Mouse (Mus musculus) kidney, embryonic 15.5 days (tissue): ENCODE results near the gene Sdsl. TPM values are rescaled to one million over a fixed set of nuclear protein-coding genes. Genes with fewer than 3 reads are reported as not detected.

Source experiments
- ATAC-seq: fragments of 200-750 bp; cut with Nextera tagmentation; replicated peaks from 2 replicates; pipeline ENCODE4 v1.8.0; 2017; ENCODE audit warnings: moderate TSS enrichment; ENCODE audit not compliant: low FRiP score
- H3K27ac ChIP-seq: fragments of 300-500 bp; sonication (generic); 2 replicates; pipeline ENCODE4 v1.5.1; 2015; ENCODE audit warnings: mild to moderate bottlenecking, inconsistent platforms
- H3K27me3 ChIP-seq: fragments of 300-500 bp; sonication (generic); 2 replicates; pipeline ENCODE4 v1.6.1; 2015; ENCODE audit warnings: inconsistent platforms
- H3K36me3 ChIP-seq: fragments of 300-500 bp; sonication (generic); 2 replicates; pipeline ENCODE4 v1.6.1; 2015; ENCODE audit warnings: inconsistent platforms
- H3K4me1 ChIP-seq: fragments of 300-500 bp; sonication (generic); 2 replicates; pipeline ENCODE4 v1.6.1; 2015; ENCODE audit warnings: inconsistent platforms
- H3K4me2 ChIP-seq: fragments of 300-500 bp; sonication (generic); 2 replicates; pipeline ENCODE4 v1.6.1; 2015; ENCODE audit warnings: moderate library complexity, mild to moderate bottlenecking, inconsistent platforms
- H3K4me3 ChIP-seq: fragments of 300-500 bp; sonication (generic); replicated peaks from 2 replicates; pipeline ENCODE4 v1.5.1; 2015; ENCODE audit warnings: mild to moderate bottlenecking, inconsistent platforms
- H3K9ac ChIP-seq: fragments of 300-500 bp; sonication (generic); 2 replicates; pipeline ENCODE4 v1.6.1; 2015; ENCODE audit warnings: mild to moderate bottlenecking, inconsistent platforms
- H3K9me3 ChIP-seq: fragments of 300-500 bp; sonication (generic); replicated peaks from 2 replicates; pipeline ENCODE4 v1.6.1; 2016; ENCODE audit warnings: inconsistent platforms
- WGBS: fragments of 180-500 bp; shearing (Covaris S2); methylation state at CpG from one replicate; pipeline ENCODE4 v1.1.7; 2015; ENCODE audit warnings: mixed read lengths; 5-methylcytosine and 5-hydroxymethylcytosine counted together
- polyA plus RNA-seq: library from polyadenylated mRNA; unstranded; fragments of >200 nt; fragmentation: Nextera tagmentation; extraction: Ambion mirVana; gene quantifications from 2 replicates; pipeline ENCODE4 v1.2.1, GENCODE M21; 2015

The Sdsl gene
- polyA plus RNA-seq, 1 experiment from 2014 or later, result 14.4 TPM

DNA sequence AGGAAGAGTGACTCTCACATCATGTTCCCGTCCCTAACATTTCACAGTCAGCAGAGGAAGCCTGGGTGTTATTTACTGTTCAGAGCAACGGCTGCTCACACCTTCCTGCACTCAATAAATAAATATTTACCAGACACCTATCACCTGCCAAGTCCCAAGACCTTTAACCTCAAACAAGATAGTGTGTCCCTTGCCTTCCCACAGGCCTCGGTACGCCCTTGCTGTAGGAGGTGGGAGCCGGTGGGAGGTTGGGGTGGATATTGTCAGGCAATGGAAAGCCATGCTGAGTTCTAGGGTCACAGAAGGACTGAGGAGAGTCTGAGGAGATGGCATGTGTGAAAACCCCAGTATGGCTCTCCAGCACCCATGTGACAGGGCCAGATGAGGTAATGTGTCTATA, 4.3 kb downstream of the Sdsl start:
- Histone ChIP-seq H3K27ac (no peak overlapping the region), H3K4me3 (no peak overlapping the region), H3K4me1 (peaks cover 8% of the 10 kb centered on the region; the same call in 1 of the 2 replicates), H3K36me3 (no peaks in the 10 kb centered on the region), H3K9me3 (peaks cover 4% of the 10 kb centered on the region; the same call in 1 of the 2 replicates), H3K27me3 (no peaks in the 10 kb centered on the region), H3K4me2 (no peak overlapping the region), H3K9ac (no peak overlapping the region)
- no peak for ATAC-seq
- 66% methylated on average over 5 of the region's 5 CpGs for WGBS

DNA sequence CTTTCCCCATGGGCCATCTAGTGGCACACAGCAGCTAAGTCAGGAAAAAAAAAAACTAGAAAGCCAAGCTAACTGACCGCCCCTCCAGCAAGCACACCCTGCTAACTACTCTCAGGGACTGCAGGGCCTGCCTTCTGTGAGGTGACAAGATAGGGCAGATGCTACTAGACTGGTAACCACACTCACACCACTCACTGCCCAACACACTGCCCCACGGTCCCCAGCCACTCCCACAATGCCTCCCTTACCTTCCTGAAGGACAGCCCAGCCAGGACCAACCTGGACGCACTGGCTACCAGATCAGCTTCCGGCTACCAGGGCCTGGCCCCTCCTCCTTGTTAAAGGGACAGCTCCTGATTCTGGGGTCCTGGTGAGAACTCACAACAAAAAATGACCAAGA, 5.6 kb downstream of the Sdsl start:
- H3K4me3 ChIP-seq, result peak overlapping the region; percentile 34
- H3K9ac ChIP-seq, result 0 out of 2 replicates have a peak overlapping the region, but pooled peaks have one; percentile 18
- peaks cover 8% of the 10 kb centered on the region; the same call in 1 of the 2 replicates for H3K4me1 ChIP-seq
- H3K27ac ChIP-seq, result no peak overlapping the region
- ATAC-seq, result peak; percentile 57
- H3K27me3 ChIP-seq, result peaks cover 4% of the 10 kb centered on the region; the same call in 1 of the 2 replicates
- WGBS, result 2% methylated on average over 4 of the region's 4 CpGs
- H3K9me3 ChIP-seq, result peaks cover 4% of the 10 kb centered on the region; the same call in 1 of the 2 replicates
- H3K36me3 ChIP-seq, result no peaks in the 10 kb centered on the region
- peak overlapping the region; percentile 49 for H3K4me2 ChIP-seq

DNA sequence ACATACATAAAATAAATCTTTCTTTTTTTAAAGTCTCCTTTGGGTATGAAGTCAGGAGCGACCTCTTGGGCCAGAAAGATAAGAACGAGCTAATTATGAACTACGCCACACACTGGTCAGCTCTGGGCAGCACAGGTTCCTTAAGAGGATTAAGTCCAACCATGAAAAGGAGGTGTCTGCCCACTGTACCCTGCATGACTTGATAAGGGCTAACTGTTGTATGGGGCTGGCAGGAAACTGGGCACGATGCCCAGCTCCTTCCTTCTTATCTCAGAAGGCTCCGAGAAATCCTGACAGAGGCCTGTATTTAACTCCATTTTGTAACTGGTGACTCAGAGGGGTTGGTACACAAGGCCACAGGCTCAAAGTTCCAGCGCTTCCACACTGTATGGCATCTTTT, 6.8 kb downstream of the Sdsl start:
- ATAC-seq, result no peak
- Histone ChIP-seq H3K9me3 (peaks cover 4% of the 10 kb centered on the region; the same call in 1 of the 2 replicates), H3K9ac (no peak overlapping the region), H3K4me3 (no peak overlapping the region), H3K4me1 (peaks cover 8% of the 10 kb centered on the region; the same call in 1 of the 2 replicates), H3K27me3 (peaks cover 10% of the 10 kb centered on the region; the same call in 1 of the 2 replicates), H3K36me3 (no peaks in the 10 kb centered on the region), H3K27ac (no peak overlapping the region), H3K4me2 (no peak overlapping the region)
- 83% methylated on average over 6 of the region's 6 CpGs for WGBS

GRCm38 (mm10) chr5:120465062-120465461, 7.5 kb downstream of the Sdsl start:
- Histone ChIP-seq H3K4me1 (peaks cover 8% of the 10 kb centered on the region; the same call in 1 of the 2 replicates), H3K9ac (no peak overlapping the region), H3K9me3 (peaks cover 4% of the 10 kb centered on the region; the same call in 1 of the 2 replicates), H3K36me3 (no peaks in the 10 kb centered on the region), H3K4me3 (no peak overlapping the region), H3K4me2 (no peak overlapping the region), H3K27ac (no peak overlapping the region), H3K27me3 (peaks cover 11% of the 10 kb centered on the region; the same call in 1 of the 2 replicates)
- WGBS, result 47% methylated on average over 5 of the region's 5 CpGs
- ATAC-seq, result no peak

GRCm38 (mm10) chr5:120464321-120464720, 8.3 kb downstream of the Sdsl start:
- no peak overlapping the region for H3K4me2 ChIP-seq
- H3K27me3 ChIP-seq, result peaks cover 11% of the 10 kb centered on the region; the same call in 1 of the 2 replicates
- 84% methylated on average over 4 of the region's 4 CpGs for WGBS
- H3K9me3 ChIP-seq, result peaks cover 4% of the 10 kb centered on the region; the same call in 1 of the 2 replicates
- H3K4me1 ChIP-seq, result peaks cover 8% of the 10 kb centered on the region; the same call in 1 of the 2 replicates
- no peak overlapping the region for H3K9ac ChIP-seq
- ATAC-seq, result no peak
- no peak overlapping the region for H3K4me3 ChIP-seq
- H3K36me3 ChIP-seq, result no peaks in the 10 kb centered on the region
- no peak overlapping the region for H3K27ac ChIP-seq

GRCm38 (mm10) chr5:120461902-120462301, 10.7 kb downstream of the Sdsl start:
- Histone ChIP-seq H3K4me1 (peaks cover 7% of the 10 kb centered on the region; the same call in 1 of the 2 replicates), H3K9me3 (peaks cover 4% of the 10 kb centered on the region; the same call in 1 of the 2 replicates), H3K4me2 (no peak overlapping the region), H3K4me3 (no peak overlapping the region), H3K27me3 (peaks cover 11% of the 10 kb centered on the region; the same call in 1 of the 2 replicates), H3K27ac (no peak overlapping the region), H3K36me3 (no peaks in the 10 kb centered on the region), H3K9ac (no peak overlapping the region)
- ATAC-seq, result no peak
- 71% methylated on average over 15 of the region's 15 CpGs for WGBS

- no peaks in the 10 kb centered on the region for H3K36me3 ChIP-seq
- peaks cover 13% of the 10 kb centered on the region for H3K4me1 ChIP-seq
- no peak overlapping the region for H3K4me2 ChIP-seq
- H3K9ac ChIP-seq, result no peak overlapping the region
- peaks cover 35% of the 10 kb centered on the region for H3K27me3 ChIP-seq
- H3K4me3 ChIP-seq, result no peak overlapping the region
- no peaks in the 10 kb centered on the region for H3K9me3 ChIP-seq
- peak; percentile 37 for ATAC-seq
- 78% methylated on average over 10 of the region's 10 CpGs for WGBS
- no peak overlapping the region for H3K27ac ChIP-seq
Measured at GRCm38 (mm10) chr5:120459133-120459532, 13.5 kb downstream of the Sdsl start.

GRCm38 (mm10) chr5:120457628-120458027, 15.0 kb downstream of the Sdsl start:
- Histone ChIP-seq H3K27ac (no peak overlapping the region), H3K4me2 (no peak overlapping the region), H3K36me3 (no peaks in the 10 kb centered on the region), H3K9ac (no peak overlapping the region), H3K4me3 (no peak overlapping the region), H3K4me1 (peaks cover 15% of the 10 kb centered on the region), H3K9me3 (no peaks in the 10 kb centered on the region), H3K27me3 (peaks cover 35% of the 10 kb centered on the region)
- WGBS, result 6% methylated on average over 9 of the region's 9 CpGs
- no peak for ATAC-seq

GRCm38 (mm10) chr5:120456841-120457554, 15.6 kb downstream of the Sdsl start:
- Histone ChIP-seq H3K27ac (no peak overlapping the region), H3K9ac (no peak overlapping the region), H3K9me3 (no peaks in the 10 kb centered on the region), H3K4me1 (peaks cover 15% of the 10 kb centered on the region), H3K4me3 (no peak overlapping the region), H3K4me2 (no peak overlapping the region), H3K27me3 (peaks cover 35% of the 10 kb centered on the region), H3K36me3 (no peaks in the 10 kb centered on the region)
- no peak for ATAC-seq
- WGBS, result 56% methylated on average over 7 of the region's 7 CpGs

DNA sequence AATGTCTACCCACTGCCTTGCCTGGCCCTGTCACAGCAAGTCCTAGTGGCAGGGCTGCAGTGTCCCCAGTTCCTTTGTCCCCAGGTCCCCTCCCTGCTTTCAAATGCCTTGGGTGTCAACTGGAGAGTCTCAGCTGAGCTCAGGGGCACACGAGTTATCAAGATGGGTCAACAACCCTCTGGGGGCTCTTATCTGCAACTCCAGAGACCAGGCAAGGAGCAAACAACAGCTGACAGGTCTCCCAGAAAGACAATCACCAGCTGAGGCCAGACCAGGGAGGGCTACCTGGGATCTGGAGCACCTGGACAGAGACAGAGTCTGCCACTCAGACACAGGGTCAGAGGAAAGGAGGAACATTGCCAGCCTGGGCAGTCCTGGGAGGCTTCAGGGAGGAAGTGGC, 16.4 kb downstream of the Sdsl start:
- no peak for ATAC-seq
- H3K27me3 ChIP-seq, result peaks cover 33% of the 10 kb centered on the region
- H3K4me1 ChIP-seq, result peaks cover 15% of the 10 kb centered on the region

DNA sequence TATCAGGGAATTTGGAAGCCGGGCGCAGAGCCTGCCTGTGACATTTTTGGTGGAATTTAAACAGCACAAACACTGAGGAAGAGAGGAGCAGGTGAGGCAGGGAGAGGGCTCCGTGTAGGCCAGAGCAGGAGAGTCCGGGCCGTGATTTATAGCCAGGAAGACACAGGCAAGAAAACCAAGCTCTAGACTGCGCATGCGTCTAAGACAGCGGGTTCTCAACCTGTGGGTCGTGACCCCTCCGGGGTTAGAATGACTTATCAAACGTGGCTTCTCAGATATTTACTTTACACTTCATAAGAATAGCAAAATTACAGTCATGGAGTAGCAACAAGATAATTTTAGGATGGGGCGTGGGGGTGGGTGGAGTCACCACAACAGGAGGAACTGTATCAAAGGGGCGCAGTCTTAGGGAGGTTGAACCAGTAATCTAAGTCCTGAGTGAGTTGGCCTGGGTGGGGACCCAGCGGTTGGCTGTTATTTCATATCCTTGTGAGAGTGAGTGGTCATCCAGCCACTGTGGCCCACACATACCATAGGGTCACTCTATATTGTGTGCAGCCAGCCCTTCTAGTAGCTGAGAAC, 17.8 kb downstream of the Sdsl start:
- no peaks in the 10 kb centered on the region for H3K36me3 ChIP-seq
- H3K4me3 ChIP-seq, result no peak overlapping the region
- H3K4me2 ChIP-seq, result peak overlapping the region; percentile 40
- no peaks in the 10 kb centered on the region for H3K9me3 ChIP-seq
- no peak for ATAC-seq
- no peak overlapping the region for H3K27ac ChIP-seq
- peaks cover 35% of the 10 kb centered on the region for H3K27me3 ChIP-seq
- WGBS, result 28% methylated on average over 14 of the region's 14 CpGs
- peaks cover 15% of the 10 kb centered on the region for H3K4me1 ChIP-seq
- H3K9ac ChIP-seq, result no peak overlapping the region

More for the DNA sequence above, 16.4 kb downstream of the Sdsl start:
- H3K9ac ChIP-seq, result no peak overlapping the region
- no peaks in the 10 kb centered on the region for H3K9me3 ChIP-seq
- no peak overlapping the region for H3K4me3 ChIP-seq
- H3K4me2 ChIP-seq, result no peak overlapping the region
- H3K27ac ChIP-seq, result no peak overlapping the region
- no peaks in the 10 kb centered on the region for H3K36me3 ChIP-seq
- WGBS, result 29% methylated on average over 1 of the region's 1 CpGs

- ATAC-seq, result no peak
- Histone ChIP-seq H3K4me2 (no peak overlapping the region), H3K36me3 (no peaks in the 10 kb centered on the region), H3K27ac (no peak overlapping the region), H3K4me3 (no peak overlapping the region), H3K9me3 (no peaks in the 10 kb centered on the region), H3K9ac (no peak overlapping the region), H3K27me3 (peaks cover 58% of the 10 kb centered on the region), H3K4me1 (peaks cover 7% of the 10 kb centered on the region; the same call in 1 of the 2 replicates)
- WGBS, result 23% methylated on average over 13 of the region's 13 CpGs
Measured at GRCm38 (mm10) chr5:120447305-120447704, 25.3 kb downstream of the Sdsl start.
